Mouse (Mus musculus) midbrain, postnatal 0 days (tissue): Measurements from ENCODE around the gene Lrrc56. TPM values are rescaled to one million over a fixed set of nuclear protein-coding genes. Genes with fewer than 3 reads are reported as not detected.

Experiments
- ATAC-seq: fragments of 200-750 bp; cut with Nextera tagmentation; 2 replicates; pipeline ENCODE4 v1.8.0; 2017; ENCODE audit warnings: moderate number of reproducible peaks, mild to moderate bottlenecking, moderate TSS enrichment, moderate library complexity; ENCODE audit not compliant: low FRiP score
- DNase-seq: peaks from one replicate; pipeline ENCODE4 v3.0.0-alpha.2; 2015; ENCODE audit warnings: low spot score
- H3K27ac ChIP-seq: fragments of 300-500 bp; sonication (generic); 2 replicates; pipeline ENCODE4 v1.5.1; 2014; ENCODE audit warnings: low read depth, mild to moderate bottlenecking, low read length, mixed read lengths
- H3K27me3 ChIP-seq: fragments of 300-500 bp; sonication (generic); 2 replicates; pipeline ENCODE4 v1.6.1; 2014; ENCODE audit warnings: low read length, control low read depth, mixed read lengths; ENCODE audit not compliant: insufficient read depth
- H3K36me3 ChIP-seq: fragments of 300-500 bp; sonication (generic); 2 replicates; pipeline ENCODE4 v1.6.1; 2014; ENCODE audit warnings: low read length, control low read depth, mixed read lengths; ENCODE audit not compliant: insufficient read depth
- H3K4me1 ChIP-seq: fragments of 300-500 bp; sonication (generic); 2 replicates; pipeline ENCODE4 v1.6.1; 2014; ENCODE audit warnings: mild to moderate bottlenecking, control low read depth, antibody characterized with exemption, low read length, mixed read lengths; ENCODE audit not compliant: insufficient read depth
- H3K4me2 ChIP-seq: fragments of 300-500 bp; sonication (generic); 2 replicates; pipeline ENCODE4 v1.6.1; 2014; ENCODE audit warnings: low read depth, mild to moderate bottlenecking, low read length, mixed read lengths; ENCODE audit not compliant: poor library complexity, severe bottlenecking
- H3K4me3 ChIP-seq: fragments of 300-500 bp; sonication (generic); 2 replicates; pipeline ENCODE4 v1.5.1; 2014; ENCODE audit warnings: low read depth, mild to moderate bottlenecking, low read length, moderate library complexity
- H3K9ac ChIP-seq: fragments of 300-500 bp; sonication (generic); replicated peaks from 2 replicates; pipeline ENCODE4 v1.6.1; 2014; ENCODE audit warnings: mild to moderate bottlenecking, low read length, moderate library complexity, mixed read lengths; ENCODE audit not compliant: poor library complexity, severe bottlenecking
- H3K9me3 ChIP-seq: fragments of 300-500 bp; sonication (generic); 2 replicates; pipeline ENCODE4 v1.6.1; 2016; ENCODE audit warnings: low read length, control low read depth
- CTCF ChIP-seq: IDR thresholded peaks from 2 replicates; pipeline ENCODE4 v1.5.1; 2016; ENCODE audit warnings: antibody characterized with exemption, mild to moderate bottlenecking
- WGBS: fragments of 180-500 bp; shearing (Covaris S2); extraction: QIAGEN DNeasy Blood & Tissue Kit; methylation state at CpG from one replicate; pipeline ENCODE4 v1.1.7; 2014; 5-methylcytosine and 5-hydroxymethylcytosine counted together
- polyA plus RNA-seq: library from polyadenylated mRNA; unstranded; fragments of >200 nt; fragmentation: Nextera tagmentation; extraction: Ambion mirVana; gene quantifications from 2 replicates; pipeline ENCODE4 v1.2.1, GENCODE M21; 2015
- total RNA-seq: library from RNA; depleted of rRNA; stranded (reverse); fragments of >200 nt; gene quantifications from 2 replicates; pipeline ENCODE4 v1.2.3, GENCODE M21; 2014

Lrrc56 gene
- total and polyA plus RNA-seq, 2 experiments from 2014 or later: 8.6 to 14.9 TPM

GRCm38 (mm10) chr7:141213133-141213532, 19.2 kb downstream of the Lrrc56 start:
- Histone ChIP-seq H3K36me3 (0 out of 2 replicates have a peak, but pooled peaks cover under 1% of the 10 kb centered on the region), H3K27ac (no peak overlapping the region), H3K9me3 (no peaks in the 10 kb centered on the region), H3K9ac (no peak overlapping the region), H3K4me3 (no peak overlapping the region), H3K4me2 (no peak overlapping the region), H3K27me3 (no peaks in the 10 kb centered on the region), H3K4me1 (peaks cover 9% of the 10 kb centered on the region; the same call in 1 of the 2 replicates)
- 74% methylated on average over 3 of the region's 3 CpGs for WGBS
- no peak for TF ChIP-seq CTCF
- DNase-seq (no peak), ATAC-seq (no peak)

- H3K27me3 ChIP-seq: no peaks in the 10 kb centered on the region
These were observed 19.8 kb downstream of the Lrrc56 start, which contains the start of gene Lmntd2 for GRCm38 (mm10) chr7:141213605-141214235. Gene Lmntd2, minus strand, starts transcription at chr7:141214080.

GRCm38 (mm10) chr7:141214310-141214709, 20.4 kb downstream of the Lrrc56 start:
- Histone ChIP-seq H3K4me3 (no peak overlapping the region), H3K4me2 (no peak overlapping the region), H3K9me3 (no peaks in the 10 kb centered on the region), H3K27me3 (no peaks in the 10 kb centered on the region), H3K9ac (no peak overlapping the region), H3K4me1 (peaks cover 9% of the 10 kb centered on the region; the same call in 1 of the 2 replicates), H3K36me3 (0 out of 2 replicates have a peak, but pooled peaks cover 4% of the 10 kb centered on the region), H3K27ac (no peak overlapping the region)
- DNase-seq (no peak), ATAC-seq (no peak)
- 76% methylated on average over 3 of the region's 3 CpGs for WGBS
- no peak for TF ChIP-seq CTCF

More at GRCm38 (mm10) chr7:141213605-141214235, 19.8 kb downstream of the Lrrc56 start, which contains the start of gene Lmntd2:
- H3K4me3 ChIP-seq: no peak within 1 kb of the TSS
- peaks cover 9% of the 10 kb centered on the region; the same call in 1 of the 2 replicates for H3K4me1 ChIP-seq
- TF ChIP-seq CTCF: no peak
- DNase-seq (no peak), ATAC-seq (no peak)
- no peaks in the 10 kb centered on the region for H3K9me3 ChIP-seq
- H3K27ac ChIP-seq: no peak within 1 kb of the TSS
- H3K4me2 ChIP-seq: peak within 1 kb of the TSS; percentile 97
- H3K36me3 ChIP-seq: 0 out of 2 replicates have a peak, but pooled peaks cover 4% of the 10 kb centered on the region
- 96% methylated on average over 11 of the region's 11 CpGs for WGBS
- H3K9ac ChIP-seq: no peak within 1 kb of the TSS

- Histone ChIP-seq H3K4me1 (peaks cover 9% of the 10 kb centered on the region; the same call in 1 of the 2 replicates), H3K4me3 (peak within 1 kb of the TSS; percentile 62), H3K4me2 (peak within 1 kb of the TSS; percentile 97), H3K9me3 (no peaks in the 10 kb centered on the region), H3K27me3 (no peaks in the 10 kb centered on the region), H3K27ac (no peak within 1 kb of the TSS), H3K9ac (peak within 1 kb of the TSS; percentile 56), H3K36me3 (0 out of 2 replicates have a peak, but pooled peaks cover 4% of the 10 kb centered on the region)
- WGBS: under 1% methylated on average over 34 of the region's 41 CpGs
- ATAC-seq (peak; percentile 91), DNase-seq (peak; percentile 92)
- TF ChIP-seq CTCF: no peak
These were observed 21.3 kb downstream of the Lrrc56 start, which contains the start of gene Rassf7 for GRCm38 (mm10) chr7:141215101-141215879. Gene Rassf7, plus strand, starts transcription at chr7:141215860.

GRCm38 (mm10) chr7:141215880-141216733, 22.1 kb downstream of the Lrrc56 start:
- TF ChIP-seq CTCF: no peak; the same call in 1 of the 2 replicates
- DNase-seq: peak; percentile 37
- no peaks in the 10 kb centered on the region for H3K9me3 ChIP-seq

More at GRCm38 (mm10) chr7:141215880-141216733, 22.1 kb downstream of the Lrrc56 start:
- Histone ChIP-seq H3K36me3 (0 out of 2 replicates have a peak, but pooled peaks cover 4% of the 10 kb centered on the region), H3K4me1 (peaks cover 9% of the 10 kb centered on the region; the same call in 1 of the 2 replicates), H3K27me3 (no peaks in the 10 kb centered on the region), H3K4me3 (peak overlapping the region; percentile 62), H3K4me2 (peak overlapping the region; percentile 97), H3K27ac (no peak overlapping the region), H3K9ac (peak overlapping the region; percentile 56)
- peak; percentile 32 for ATAC-seq
- WGBS: under 1% methylated on average over 38 of the region's 42 CpGs
